Mouse (Mus musculus): Measurements from ENCODE around the gene Atp9a.

The Atp9a gene

DNA sequence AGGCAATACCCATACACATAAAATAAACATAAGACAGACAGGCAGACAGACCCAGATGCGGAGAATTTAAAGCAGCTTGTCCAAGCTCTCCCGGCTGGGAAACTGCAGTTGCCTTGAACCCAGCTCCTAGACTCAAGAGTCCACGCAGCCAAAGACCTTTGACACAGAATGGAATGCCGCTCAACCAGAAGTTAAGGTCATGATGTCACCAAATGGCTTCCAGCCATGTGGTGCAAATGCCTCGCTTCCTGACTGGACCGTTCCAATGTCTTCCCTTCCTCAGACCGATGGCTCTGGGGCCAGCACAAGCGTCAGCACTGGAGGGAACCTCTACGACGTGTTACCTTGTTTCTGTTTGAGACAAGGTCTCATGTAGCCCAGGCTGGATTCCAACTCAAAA, 4.3 kb downstream of the Atp9a start:
- DNase-seq = peak; percentile 76

- peak; percentile 75 for DNase-seq
These were observed 8.2 kb downstream of the Atp9a start for GRCm38 (mm10) chr2:168734023-168734422.

- DNase-seq = no peak
These were observed 11.0 kb downstream of the Atp9a start for GRCm38 (mm10) chr2:168731258-168731657.

- no peak for DNase-seq
These were observed 12.5 kb downstream of the Atp9a start for GRCm38 (mm10) chr2:168729736-168730135.

- no peak for DNase-seq
These were observed 14.2 kb downstream of the Atp9a start for GRCm38 (mm10) chr2:168728045-168728444.

GRCm38 (mm10) chr2:168726007-168726406, 16.2 kb downstream of the Atp9a start:
- DNase-seq = peak; percentile 80

DNA sequence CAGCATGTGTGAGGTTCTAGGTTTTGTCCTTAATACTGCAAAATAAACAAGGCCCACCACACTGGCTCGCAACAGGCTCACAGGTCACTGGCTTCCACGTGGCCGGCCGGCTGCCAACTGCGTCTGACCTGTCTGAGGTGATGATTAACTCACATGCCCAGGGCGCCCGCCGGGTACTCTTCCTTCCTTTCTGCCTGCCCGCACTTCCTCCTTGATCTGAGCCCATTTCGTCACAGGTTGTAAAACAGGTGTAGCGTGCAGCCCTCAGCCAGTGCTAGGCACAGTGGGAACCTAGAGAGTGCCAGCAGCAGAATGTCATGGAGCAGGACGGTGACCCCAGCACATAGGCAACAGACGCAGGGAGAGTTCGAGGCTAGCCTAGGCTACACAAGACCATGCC, 20.9 kb downstream of the Atp9a start:
- peak; percentile 94 for DNase-seq

DNA sequence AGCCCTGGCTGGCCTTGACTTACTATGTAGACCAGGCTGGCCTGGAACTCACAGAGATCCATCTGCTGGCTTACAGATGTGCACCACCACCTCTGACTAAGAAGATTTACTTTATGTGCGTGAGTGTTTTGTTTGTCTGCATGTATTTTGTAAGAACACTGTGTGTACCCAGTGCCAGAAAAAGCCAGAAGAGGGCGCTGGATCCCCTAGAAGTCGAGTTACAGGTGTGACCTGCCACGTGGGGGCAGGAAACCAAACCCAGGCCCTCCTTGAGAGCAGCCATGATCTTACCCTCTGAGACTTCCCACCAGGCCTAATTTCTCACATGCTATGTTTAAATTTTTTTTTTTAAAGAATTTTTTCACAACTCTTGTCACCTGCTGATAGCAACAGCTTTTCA, 22.5 kb downstream of the Atp9a start:
- no peak for DNase-seq

GRCm38 (mm10) chr2:168718735-168719134, 23.5 kb downstream of the Atp9a start:
- DNase-seq = no peak

GRCm38 (mm10) chr2:168718267-168718666, 23.9 kb downstream of the Atp9a start:
- no peak for DNase-seq

GRCm38 (mm10) chr2:168712199-168713176, 29.7 kb downstream of the Atp9a start:
- no peak for DNase-seq

- DNase-seq = no peak
These were observed 31.2 kb downstream of the Atp9a start for GRCm38 (mm10) chr2:168710979-168711378.

DNA sequence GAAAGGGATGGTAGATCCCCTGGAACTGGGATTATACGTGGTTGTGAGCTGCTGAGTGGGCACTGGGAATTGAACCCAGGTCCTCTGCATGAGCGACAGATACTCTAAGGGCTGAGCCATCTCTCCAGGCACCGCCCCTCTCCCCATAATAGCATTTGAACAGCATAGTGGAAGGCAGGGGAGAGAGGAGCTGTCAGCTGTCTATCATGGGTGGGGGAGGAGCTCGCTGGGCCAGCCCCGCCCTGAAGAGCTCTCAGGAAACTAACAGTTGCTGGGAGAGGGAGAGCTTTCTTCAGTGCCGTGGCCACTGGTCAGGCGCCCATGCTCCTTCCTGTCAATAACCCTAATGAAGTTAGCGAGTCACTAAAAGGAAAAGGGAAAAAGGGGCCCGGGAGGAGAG, 34.4 kb downstream of the Atp9a start:
- DNase-seq = no peak

GRCm38 (mm10) chr2:168702266-168702665, 39.9 kb downstream of the Atp9a start:
- DNase-seq = no peak

DNA sequence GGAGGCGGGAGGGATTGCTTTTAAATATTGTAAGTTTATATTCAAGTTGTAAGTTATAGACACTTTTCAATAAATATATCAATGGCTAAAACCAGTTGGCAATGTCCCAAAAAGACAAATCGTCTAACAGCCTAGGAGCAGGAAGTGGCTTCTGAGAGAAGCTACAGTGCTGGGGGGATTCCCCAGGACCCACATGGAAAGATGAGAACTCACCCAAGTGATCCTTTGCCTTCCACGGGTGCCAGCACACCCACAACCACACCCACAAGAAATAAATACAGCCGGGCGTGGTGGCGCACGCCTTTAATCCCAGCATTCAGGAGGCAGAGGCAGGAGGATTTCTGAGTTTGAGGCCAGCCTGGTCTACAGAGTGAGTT, 47.2 kb downstream of the Atp9a start:
- DNase-seq = no peak

DNA sequence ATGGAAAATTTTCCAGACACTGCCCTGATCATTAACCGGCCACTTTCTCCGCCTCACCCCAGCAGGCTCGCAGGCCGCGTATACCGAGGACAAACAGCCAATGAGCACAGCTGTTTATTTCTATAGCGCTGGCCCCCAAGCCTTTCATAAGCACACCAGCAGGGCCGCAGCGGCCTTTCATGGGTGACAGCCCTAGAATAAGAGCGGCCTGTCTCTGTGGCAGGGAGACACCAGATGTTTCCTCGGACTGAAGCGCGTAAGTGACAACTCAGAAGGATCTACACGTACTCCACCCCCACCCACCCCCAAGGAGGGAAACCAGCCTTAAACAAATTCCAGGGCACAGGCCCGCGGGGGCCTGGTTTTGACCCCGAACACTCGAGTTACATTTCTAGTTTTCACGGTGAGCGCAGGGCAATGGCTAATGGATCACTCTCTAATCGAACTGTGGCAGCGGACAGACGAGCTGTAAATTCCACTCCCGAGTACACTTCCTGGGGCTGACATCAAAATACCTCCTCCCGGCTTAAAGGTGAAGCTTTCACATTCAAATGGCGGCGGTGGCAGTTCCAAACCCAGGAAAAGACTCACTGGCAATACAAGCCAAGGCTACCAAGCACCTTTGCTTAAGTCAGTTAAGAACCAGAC, 47.7 kb downstream of the Atp9a start:
- DNase-seq = peak; percentile 12

GRCm38 (mm10) chr2:168691774-168692173, 50.4 kb downstream of the Atp9a start:
- peak; percentile 18 for DNase-seq

DNA sequence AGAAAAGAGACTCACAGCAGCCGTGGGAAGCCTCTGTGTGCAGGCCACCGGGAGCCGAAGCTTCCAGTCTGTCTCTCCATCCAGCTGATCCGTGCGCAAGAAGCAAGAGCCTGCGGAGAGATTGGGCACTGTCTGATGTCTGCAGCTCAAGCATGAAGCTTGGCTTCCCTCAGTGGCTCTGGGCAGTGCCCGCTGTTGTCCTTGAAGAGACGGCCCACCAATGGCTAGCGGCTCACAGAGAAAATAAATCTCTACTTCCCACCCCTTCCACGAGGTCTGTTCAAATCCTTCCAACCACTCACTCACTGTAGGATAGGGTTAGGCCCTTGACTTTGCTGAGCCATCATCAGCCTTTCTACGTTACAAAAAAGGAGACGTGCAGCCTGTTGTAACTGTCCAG, 54.9 kb downstream of the Atp9a start:
- DNase-seq = no peak

GRCm38 (mm10) chr2:168685909-168686308, 56.3 kb downstream of the Atp9a start:
- DNase-seq = no peak

DNA sequence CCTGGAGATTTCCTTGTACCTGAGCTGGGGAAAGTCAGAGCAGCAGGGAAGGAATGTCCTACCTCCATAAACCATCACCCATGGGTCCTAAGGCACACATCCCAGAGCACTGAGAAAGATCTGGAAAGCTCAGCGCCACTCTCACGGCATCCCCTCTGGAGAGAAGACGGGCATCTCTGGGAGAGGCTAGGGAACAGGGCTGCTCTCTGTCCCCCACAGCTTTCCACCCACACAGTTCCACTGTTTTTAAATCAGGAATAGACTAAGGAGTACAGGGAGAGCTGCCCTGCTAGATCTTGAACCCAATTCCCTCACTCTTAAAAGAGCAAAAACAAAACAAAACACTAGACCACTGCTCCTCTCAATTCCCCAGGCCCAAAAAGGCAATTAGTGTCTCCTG, 57.5 kb downstream of the Atp9a start:
- no peak for DNase-seq

DNA sequence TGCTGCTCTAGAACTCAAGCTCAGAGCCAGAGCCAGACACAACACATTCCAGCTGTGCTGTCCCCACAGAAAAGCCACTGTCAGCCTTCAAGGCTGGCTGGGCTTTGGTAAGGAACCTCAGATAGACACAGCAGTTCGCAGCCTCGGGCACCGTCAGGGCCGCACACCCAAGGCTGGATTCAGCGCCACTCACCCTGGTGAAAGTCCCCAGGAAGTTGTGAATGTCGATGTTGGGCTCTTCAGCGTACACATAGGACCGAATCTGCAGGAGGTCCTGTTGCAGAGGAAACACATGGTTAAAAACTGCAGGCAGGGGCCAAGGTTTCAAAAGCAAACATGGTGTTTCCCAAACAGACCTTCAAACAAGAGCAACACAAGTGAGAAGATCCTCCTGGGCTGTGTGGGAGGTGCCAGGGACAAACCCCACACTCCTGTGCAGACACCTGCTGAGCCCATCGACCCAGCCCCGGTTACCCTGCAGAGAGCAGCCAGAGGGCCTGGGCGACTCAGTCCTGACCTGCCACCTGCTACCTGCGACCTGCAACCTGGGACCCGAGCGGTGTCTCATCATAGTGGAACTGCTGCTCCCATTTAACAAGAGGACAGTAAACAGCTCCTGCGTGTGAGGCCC, 58.6 kb downstream of the Atp9a start:
- DNase-seq = no peak

- DNase-seq = no peak
These were observed 59.5 kb downstream of the Atp9a start for GRCm38 (mm10) chr2:168682721-168683120.

DNA sequence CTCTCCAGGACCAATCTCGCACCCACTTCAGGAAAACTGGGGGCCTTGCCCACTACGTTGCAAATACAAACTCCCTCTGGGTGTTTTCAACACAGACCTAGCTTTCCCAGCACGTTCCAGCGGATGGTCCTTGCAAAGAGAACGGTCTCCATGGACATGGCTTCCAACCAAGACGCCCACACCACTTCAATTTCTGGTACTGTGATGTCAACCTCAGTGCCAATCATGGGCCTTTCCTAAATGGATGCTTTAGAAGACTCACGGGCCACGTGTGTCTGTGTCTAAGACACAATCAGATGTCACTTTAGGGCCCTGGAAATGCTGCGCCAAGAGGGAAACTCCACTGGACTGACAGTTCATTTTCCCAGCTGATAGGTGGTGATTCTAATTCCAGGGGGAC, 60.7 kb downstream of the Atp9a start:
- DNase-seq = no peak
